Mouse (Mus musculus) c-Kit-positive CD71-negative TER-119-negative erythroid progenitor cells, embryonic 14.5 days (primary cell): ENCODE measurements around the gene 1700029I15Rik.

Source experiments
- DNase-seq: peaks from one replicate; pipeline ENCODE4 v3.0.0-alpha.2; 2013; ENCODE audit warnings: low read depth

Gene 1700029I15Rik

GRCm38 (mm10) chr2:92373437-92373813 is 8.9 kb upstream of the 1700029I15Rik start:
- no peak for DNase-seq

- no peak for DNase-seq
These were observed 7.8 kb upstream of the 1700029I15Rik start, which contains the start of the genes Pex16 and Large2 for GRCm38 (mm10) chr2:92374514-92374913. Gene Pex16, plus strand, starts transcription at chr2:92374676. Gene Large2, minus strand, starts transcription at chr2:92374869.

GRCm38 (mm10) chr2:92375099-92375623 is 7.2 kb upstream of the 1700029I15Rik start:
- DNase-seq = peak; percentile 92

GRCm38 (mm10) chr2:92375788-92376187 is 6.5 kb upstream of the 1700029I15Rik start:
- DNase-seq = no peak

- no peak for DNase-seq
These were observed 6.0 kb upstream of the 1700029I15Rik start for GRCm38 (mm10) chr2:92376300-92376699.

GRCm38 (mm10) chr2:92377320-92377719 is 5.0 kb upstream of the 1700029I15Rik start:
- no peak for DNase-seq

GRCm38 (mm10) chr2:92379783-92380494 is 2.4 kb upstream of the 1700029I15Rik start:
- no peak for DNase-seq

GRCm38 (mm10) chr2:92380495-92381050 is 1.8 kb upstream of the 1700029I15Rik start:
- DNase-seq = no peak

- DNase-seq = no peak
These were observed 1.2 kb upstream of the 1700029I15Rik start for GRCm38 (mm10) chr2:92381161-92381560.

GRCm38 (mm10) chr2:92382759-92383158 is 421 bp downstream of the 1700029I15Rik start:
- DNase-seq = no peak

- no peak for DNase-seq
These were observed 1.8 kb downstream of the 1700029I15Rik start for GRCm38 (mm10) chr2:92384101-92384500.

- no peak for DNase-seq
These were observed 3.0 kb downstream of the 1700029I15Rik start for GRCm38 (mm10) chr2:92385113-92386051.

GRCm38 (mm10) chr2:92386821-92387570 is 4.7 kb downstream of the 1700029I15Rik start:
- no peak for DNase-seq

GRCm38 (mm10) chr2:92387646-92388045 is 5.3 kb downstream of the 1700029I15Rik start:
- no peak for DNase-seq

GRCm38 (mm10) chr2:92388081-92388517 is 5.8 kb downstream of the 1700029I15Rik start:
- no peak for DNase-seq

- DNase-seq = no peak
These were observed 6.7 kb downstream of the 1700029I15Rik start for GRCm38 (mm10) chr2:92388891-92389641.

GRCm38 (mm10) chr2:92389645-92390044 is 7.3 kb downstream of the 1700029I15Rik start:
- no peak for DNase-seq

- no peak for DNase-seq
These were observed 8.0 kb downstream of the 1700029I15Rik start for GRCm38 (mm10) chr2:92390206-92390930.

GRCm38 (mm10) chr2:92391116-92391515 is 8.8 kb downstream of the 1700029I15Rik start:
- no peak for DNase-seq

GRCm38 (mm10) chr2:92391703-92392317 is 9.5 kb downstream of the 1700029I15Rik start:
- no peak for DNase-seq
